ENCODE assay signal across 19 mouse cellular contexts in genomic region chr17:56265011-56265410, GRCm38 (mm10). TPM values are rescaled to one million over a fixed set of nuclear protein-coding genes. Genes with fewer than 3 reads are reported as not detected.
A peak's percentile ranks its signal among the peaks of the same experiment; 100 is the strongest.
DNase-seq lines count a peak whose midpoint lies in the region; TF ChIP-seq lines count a peak whose summit lies in the region.
"Had no signal": no experiment of that assay in that cellular context is flagged by ENCODE, and none has a peak within 500 bp of the region (broad histone marks: within the 10 kb centered on the region; RNA-seq: fewer than 3 reads in every experiment).

No protein-coding gene starts in this region.

- no peak overlapping the region for H3K27ac ChIP-seq in MEL (ENCODE audit: control insufficient read depth, low read depth, low read length)
- H3K27ac ChIP-seq: embryonic facial prominence, embryonic 15.5 days; lung, embryonic 15.5 days had no signal

- H3K9ac ChIP-seq in MEL (ENCODE audit: control insufficient read depth, low read depth, low read length, poor library complexity, severe bottlenecking), result no peak overlapping the region
- H3K9ac ChIP-seq: embryonic facial prominence, embryonic 15.5 days; lung, embryonic 15.5 days had no signal

- peak; percentile 96 for DNase-seq in heart, adult 11 months
- DNase-seq in heart, postnatal 25 days (ENCODE audit: low spot score), result no peak
- DNase-seq in layer of hippocampus, adult 9-11 months, result peak; percentile 61
- DNase-seq in layer of hippocampus, postnatal 36 days, result no peak
- DNase-seq in MEL (ENCODE audit: low read depth, low spot score), result no peak
- no peak for DNase-seq in adrenal gland, postnatal 4 days (ENCODE audit: low spot score in 2 of 2)
- no peak for DNase-seq in c-Kit-positive CD71-positive TER-119-positive erythroid progenitor cells, embryonic 14.5 days (ENCODE audit: low spot score)
- DNase-seq: adrenal gland, postnatal 10 days; kidney, adult 8-10 months had no signal

- no peak for TF ChIP-seq CTCF in MEL (IDR thresholded peaks at IDR 0.05 in 2 of 3, conservative IDR thresholded peaks at IDR 0.05 in 1 of 3; ENCODE audit: control insufficient read depth in 1 of 3, insufficient read depth in 1 of 3, low read depth in 2 of 3, low read length in 3 of 3, poor library complexity in 1 of 3, severe bottlenecking in 1 of 3)

- TF ChIP-seq POLR2A in MEL (IDR thresholded peaks at IDR 0.05; ENCODE audit: control insufficient read depth in 1 of 2, insufficient read depth in 1 of 2, low read depth in 1 of 2, low read length in 2 of 2, poor library complexity in 1 of 2), result no peak

- H3K4me3 ChIP-seq in MEL (ENCODE audit: control insufficient read depth in 1 of 2, insufficient read depth in 1 of 2, low read depth in 2 of 2, low read length in 2 of 2), result no peak overlapping the region
- peak overlapping the region; percentile 30 for H3K4me3 ChIP-seq in megakaryocyte, embryonic 14.5 days (replicated peaks)
- H3K4me3 ChIP-seq: embryonic facial prominence, embryonic 15.5 days; lung, embryonic 15.5 days had no signal

- intact Hi-C loops in heart, postnatal 25 days (cut with DNase I), result no loop called here

- no peaks in the 10 kb centered on the region for H3K27me3 ChIP-seq in MEL (ENCODE audit: control insufficient read depth in 1 of 2, insufficient read depth in 2 of 2, low read length in 2 of 2)
- H3K27me3 ChIP-seq in megakaryocyte, embryonic 14.5 days (replicated peaks), result no peaks in the 10 kb centered on the region
- H3K27me3 ChIP-seq: embryonic facial prominence, embryonic 15.5 days; lung, embryonic 15.5 days had no signal

- TF ChIP-seq EP300 in MEL (IDR thresholded peaks at IDR 0.05; ENCODE audit: low read depth in 1 of 2, low read length in 2 of 2), result no peak

- peaks cover 0 to 25% of the 10 kb centered on the region in 2 experiments; a peak in 2 of 4 replicates for H3K4me1 ChIP-seq in MEL (ENCODE audit: control insufficient read depth in 1 of 2, insufficient read depth in 2 of 2, low read length in 2 of 2)
- peaks cover 80% of the 10 kb centered on the region for H3K4me1 ChIP-seq in megakaryocyte, embryonic 14.5 days

- no peaks in the 10 kb centered on the region for H3K9me3 ChIP-seq in MEL (replicated peaks; ENCODE audit: insufficient read depth, low read length)
- no peaks in the 10 kb centered on the region for H3K9me3 ChIP-seq in megakaryocyte, embryonic 14.5 days
- H3K9me3 ChIP-seq: embryonic facial prominence, embryonic 15.5 days; lung, embryonic 15.5 days had no signal

- no peak for TF ChIP-seq RAD21 in MEL (IDR thresholded peaks at IDR 0.05; ENCODE audit: low read depth, low read length)

- peaks cover 19% of the 10 kb centered on the region for H3K79me2 ChIP-seq in MEL (ENCODE audit: control insufficient read depth, insufficient read depth, low read length, poor library complexity)

- peaks cover 0 to 13% of the 10 kb centered on the region in 2 experiments; a peak in 3 of 4 replicates for H3K36me3 ChIP-seq in MEL (ENCODE audit: control insufficient read depth in 1 of 2, insufficient read depth in 2 of 2, low read length in 2 of 2)
- peaks cover 49% of the 10 kb centered on the region for H3K36me3 ChIP-seq in megakaryocyte, embryonic 14.5 days (replicated peaks; ENCODE audit: low read length)

TF ChIP-seq in MEL, 35 proteins besides CTCF, POLR2A, EP300 and RAD21:
- TF ChIP-seq SMC3 (IDR thresholded peaks at IDR 0.05; ENCODE audit: low read depth, low read length), result no peak
- TF ChIP-seq POLR2AphosphoS2 (IDR thresholded peaks at IDR 0.05; ENCODE audit: low read length), result 0 out of 2 replicates have a peak, but pooled peaks have one; percentile 33
- no peak for TF ChIP-seq NELFE (IDR thresholded peaks at IDR 0.05; ENCODE audit: low read depth, low read length)

RNA-seq across cellular contexts. Expression of gene Fem1a, which starts 8.4 kb away (rescaled TPM):
- 100 to 1,000 TPM; 102 to 105 TPM for total RNA-seq in heart, postnatal 25 days (2021)
- total RNA-seq in layer of hippocampus, postnatal 36 days (2021), result 10 to 100 TPM; 34.3 to 35.7 TPM
- 16.2 and 21.5 TPM in 2 replicates for total RNA-seq in MEL (2012; rRNA removed)
- 10 to 100 TPM in 1 of 2 experiments, not detected in 1; 17.1 TPM for polyA plus RNA-seq in MEL (2012; ENCODE audit: insufficient read depth in 1 of 2, insufficient read length in 2 of 2, low read depth in 1 of 2, low replicate concordance in 2 of 2, missing spikeins in 1 of 2)
- polyA plus RNA-seq in megakaryocyte, embryonic 14.5 days (2012; ENCODE audit: insufficient read depth, low replicate concordance), result 9.5 and 11.2 TPM in 2 replicates
- total RNA-seq in adrenal gland, postnatal 4 days (2021), result 10 to 100 TPM; 30.5 to 33.5 TPM

RNA-seq across cellular contexts. Expression of gene Ticam1, which starts 11.6 kb away (rescaled TPM):
- 1 to 10 TPM; 7.6 to 9.8 TPM for total RNA-seq in heart, postnatal 25 days (2021)
- 1 to 10 TPM; 6.1 to 6.7 TPM for total RNA-seq in layer of hippocampus, postnatal 36 days (2021)
- total RNA-seq in MEL (2012; rRNA removed), result 3.5 and 4.6 TPM in 2 replicates
- polyA plus RNA-seq in MEL (2012; ENCODE audit: insufficient read depth in 1 of 2, insufficient read length in 2 of 2, low read depth in 1 of 2, low replicate concordance in 2 of 2, missing spikeins in 1 of 2), result 1 to 10 TPM in 1 of 2 experiments, not detected in 1; 8.7 TPM
- polyA plus RNA-seq in megakaryocyte, embryonic 14.5 days (2012; ENCODE audit: insufficient read depth, low replicate concordance), result 13.7 and 27.2 TPM in 2 replicates
- total RNA-seq in adrenal gland, postnatal 4 days (2021), result 10 to 100 TPM; 21.0 to 22.2 TPM

RNA-seq across cellular contexts. Expression of gene Plin3, which starts 27.7 kb away (rescaled TPM):
- total RNA-seq in heart, postnatal 25 days (2021), result 100 to 1,000 TPM; 154 to 171 TPM
- 10 to 100 TPM; 10.9 to 15.0 TPM for total RNA-seq in layer of hippocampus, postnatal 36 days (2021)
- 6.6 and 7.6 TPM in 2 replicates for total RNA-seq in MEL (2012; rRNA removed)
- polyA plus RNA-seq in MEL (2012; ENCODE audit: insufficient read depth in 1 of 2, insufficient read length in 2 of 2, low read depth in 1 of 2, low replicate concordance in 2 of 2, missing spikeins in 1 of 2), result 10 to 100 TPM in 1 of 2 experiments, not detected in 1; 13.1 TPM
- 4.6 and 21.3 TPM in 2 replicates for polyA plus RNA-seq in megakaryocyte, embryonic 14.5 days (2012; ENCODE audit: insufficient read depth, low replicate concordance)
- 10 to 100 TPM; 83.2 to 87.5 TPM for total RNA-seq in adrenal gland, postnatal 4 days (2021)

RNA-seq across cellular contexts. Expression of gene Arrdc5, which starts 35.1 kb away (rescaled TPM):
- total RNA-seq in heart, postnatal 25 days (2021), result not detected
- not detected for total RNA-seq in layer of hippocampus, postnatal 36 days (2021)
- total RNA-seq in MEL (2012; rRNA removed), result not detected in 2 replicates
- not detected for polyA plus RNA-seq in MEL (2012; ENCODE audit: insufficient read depth in 1 of 2, insufficient read length in 2 of 2, low read depth in 1 of 2, low replicate concordance in 2 of 2, missing spikeins in 1 of 2)
- polyA plus RNA-seq in megakaryocyte, embryonic 14.5 days (2012; ENCODE audit: insufficient read depth, low replicate concordance), result not detected in 2 replicates
- not detected for total RNA-seq in adrenal gland, postnatal 4 days (2021)
- total RNA-seq: adrenal gland, postnatal 10 days; gastrocnemius, adult 18-20 months; layer of hippocampus, postnatal 14 days had no signal
- polyA plus RNA-seq: embryonic facial prominence, embryonic 15.5 days; forebrain, embryonic 14.5 days; heart, embryonic 14.5 days; hindbrain, embryonic 16.5 days; limb, embryonic 11.5 days; lung, embryonic 15.5 days; midbrain, embryonic 11.5 days had no signal

RNA-seq across cellular contexts. Expression of gene Uhrf1, which starts 38.1 kb away (rescaled TPM):
- total RNA-seq in heart, postnatal 25 days (2021), result 1 to 10 TPM; 3.7 to 4.3 TPM
- 1 to 10 TPM; 1.2 to 1.3 TPM for total RNA-seq in layer of hippocampus, postnatal 36 days (2021)
- total RNA-seq in MEL (2012; rRNA removed), result 185 and 201 TPM in 2 replicates
- polyA plus RNA-seq in MEL (2012; ENCODE audit: insufficient read depth in 1 of 2, insufficient read length in 2 of 2, low read depth in 1 of 2, low replicate concordance in 2 of 2, missing spikeins in 1 of 2), result 100 to 1,000 TPM; 115 to 133 TPM
- polyA plus RNA-seq in megakaryocyte, embryonic 14.5 days (2012; ENCODE audit: insufficient read depth, low replicate concordance), result 12.4 and 22.6 TPM in 2 replicates
- 10 to 100 TPM; 49.3 to 61.2 TPM for total RNA-seq in adrenal gland, postnatal 4 days (2021)

Comparison
In these comparisons a context has a peak if more than half of its experiments do, and no peak if none do; other contexts are left out.
1. DNase-seq: peak in heart, adult 11 months (single experiment) and layer of hippocampus, adult 9-11 months (single experiment); none in heart, postnatal 25 days (single experiment), layer of hippocampus, postnatal 36 days (0 of 2), MEL (single experiment), adrenal gland, postnatal 4 days (0 of 2) and c-Kit-positive CD71-positive TER-119-positive erythroid progenitor cells, embryonic 14.5 days (single experiment).